Mouse (Mus musculus) layer of hippocampus, adult 11-12 months (tissue): ENCODE data around the gene Klhl2.

ENCODE experiments used
- DNase-seq: peaks from one replicate; pipeline ENCODE4 v3.0.0; 2022; ENCODE audit warnings: low spot score

Klhl2 gene

DNA sequence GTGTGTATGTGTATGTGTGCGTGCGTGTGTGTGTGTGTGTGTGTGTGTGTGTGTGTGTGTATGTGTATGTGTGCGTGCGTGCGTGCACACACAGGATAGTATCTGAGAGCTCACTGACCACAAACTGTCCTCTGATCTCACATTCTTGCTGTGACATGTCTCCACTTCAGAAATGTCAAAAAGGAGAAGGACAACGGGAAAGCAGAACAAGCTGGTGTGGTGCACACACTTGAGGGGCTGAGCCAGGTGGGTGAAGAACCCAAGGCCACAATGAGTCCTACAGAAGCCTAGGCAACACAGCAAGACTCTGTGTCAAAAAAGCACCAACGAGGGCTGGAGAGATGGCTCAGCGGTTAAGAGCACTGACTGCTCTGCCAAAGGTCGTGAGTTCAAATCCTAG, 81.2 kb downstream of the Klhl2 start:
- DNase-seq, result no peak

DNA sequence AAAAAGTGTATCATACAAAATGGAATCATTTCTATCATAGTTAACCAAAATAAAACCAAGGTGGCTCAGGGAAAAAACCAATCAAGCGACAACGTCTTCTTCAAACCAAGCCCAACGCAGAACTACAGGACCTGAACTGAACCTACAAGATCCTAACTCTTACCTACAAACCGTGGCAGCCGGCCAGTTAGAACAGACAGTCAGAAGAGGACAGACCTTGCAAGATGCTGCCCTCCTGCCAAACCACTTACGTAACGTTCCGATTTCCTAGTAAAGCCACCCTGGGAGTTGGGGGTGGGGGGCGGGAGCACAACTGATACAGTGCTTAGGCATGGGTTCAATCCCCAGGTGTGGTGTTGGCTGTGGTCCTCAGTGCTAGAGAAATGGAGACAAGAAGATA, 82.8 kb downstream of the Klhl2 start:
- DNase-seq, result no peak

DNA sequence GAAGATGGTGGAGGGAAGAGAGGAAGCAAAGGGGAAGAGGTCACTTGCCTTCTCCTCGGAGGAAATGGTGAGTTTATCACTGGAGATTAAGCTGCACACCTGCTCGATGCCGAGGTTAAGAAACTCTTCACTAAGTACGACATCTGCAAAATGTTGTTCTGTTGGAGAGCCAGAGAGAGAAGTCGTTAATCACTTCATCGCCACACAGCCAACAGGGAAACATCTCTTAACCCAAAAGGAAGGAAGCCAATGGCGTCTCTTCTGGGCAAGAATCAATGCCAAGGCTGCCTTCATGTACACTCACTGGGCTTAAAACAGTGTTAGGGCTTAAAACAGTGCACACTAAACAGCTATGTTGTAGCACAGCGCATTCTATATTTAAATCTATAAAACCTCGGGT, 85.7 kb downstream of the Klhl2 start:
- no peak for DNase-seq

DNA sequence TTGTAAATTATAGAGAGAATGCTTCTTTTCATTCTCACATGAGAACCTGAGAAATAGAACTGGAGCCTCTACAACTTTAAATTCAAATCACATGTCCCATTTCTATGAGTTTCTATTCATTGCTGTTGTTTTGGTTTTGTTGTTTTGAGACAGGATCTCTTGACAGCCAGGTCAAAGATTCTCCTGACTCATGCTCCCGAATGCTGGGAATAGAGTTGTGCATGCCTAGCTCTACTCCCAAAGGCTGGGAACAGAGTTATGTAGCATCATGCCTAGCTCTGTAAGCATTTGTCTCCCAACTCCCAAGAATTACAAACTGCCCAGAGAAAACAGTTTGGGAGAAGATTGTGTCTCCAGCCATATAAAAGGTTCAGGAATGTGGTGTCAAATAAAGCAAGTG, 87.1 kb downstream of the Klhl2 start:
- no peak for DNase-seq

DNA sequence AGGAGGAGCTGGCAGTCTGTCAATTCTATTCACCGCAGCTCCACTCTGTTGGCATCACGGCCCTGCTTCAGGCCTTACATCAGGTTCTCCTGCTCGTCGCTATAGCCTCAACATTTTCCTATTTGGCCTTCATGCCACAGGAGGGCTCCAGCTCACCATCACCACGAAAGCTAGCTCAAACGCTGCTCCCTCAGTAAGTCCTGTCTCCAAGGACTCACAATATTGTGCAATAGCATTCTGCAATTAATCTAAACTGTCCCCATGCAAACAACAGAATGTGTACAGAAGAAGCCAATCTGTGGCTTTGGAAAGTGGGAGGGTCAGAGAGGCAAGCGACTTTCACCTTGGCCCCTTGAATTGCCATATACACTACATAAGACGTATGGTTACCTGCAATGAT, 88.4 kb downstream of the Klhl2 start:
- DNase-seq, result peak; percentile 58

- DNase-seq, result no peak
These were observed 91.9 kb downstream of the Klhl2 start for GRCm38 (mm10) chr8:64757956-64758355.

DNA sequence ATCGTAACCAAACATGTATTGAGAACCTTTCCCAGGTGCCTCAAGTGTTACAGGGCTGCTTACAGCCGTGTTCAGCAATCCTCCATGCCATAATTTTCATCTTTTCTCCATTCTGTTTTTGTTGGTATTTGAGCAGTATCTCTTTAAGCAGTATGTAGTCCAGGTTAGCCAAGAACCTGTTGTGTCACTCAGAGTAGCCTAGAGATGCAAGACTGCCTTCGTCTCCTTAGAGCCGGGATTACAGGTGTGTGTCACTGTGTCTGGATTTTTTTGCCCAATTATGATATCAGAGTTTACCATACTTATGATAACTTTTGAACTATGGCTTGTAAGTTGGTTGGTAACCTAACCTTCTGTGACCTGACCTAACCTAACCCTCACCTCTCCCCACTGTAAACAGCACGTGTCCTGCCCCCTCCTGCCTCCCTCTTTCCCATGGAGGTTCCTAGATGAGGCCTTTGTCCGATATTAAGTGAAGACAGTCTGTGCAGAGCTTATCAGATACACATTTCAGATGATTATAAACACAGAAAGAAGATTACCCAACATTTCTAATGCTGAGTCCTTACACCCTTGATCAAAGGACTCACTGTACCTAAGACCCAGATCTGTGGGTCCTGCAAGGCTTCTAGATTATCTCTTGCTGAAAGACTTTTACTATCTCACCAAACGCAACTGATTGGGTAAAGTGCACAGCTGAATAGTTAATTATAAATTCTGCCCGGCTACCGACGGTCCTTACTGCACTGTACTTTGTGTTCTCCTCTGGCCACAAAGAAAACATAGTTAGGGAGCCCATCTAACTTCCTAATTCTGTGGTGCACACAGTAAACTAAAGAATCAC, 103.4 kb downstream of the Klhl2 start:
- DNase-seq, result no peak

DNA sequence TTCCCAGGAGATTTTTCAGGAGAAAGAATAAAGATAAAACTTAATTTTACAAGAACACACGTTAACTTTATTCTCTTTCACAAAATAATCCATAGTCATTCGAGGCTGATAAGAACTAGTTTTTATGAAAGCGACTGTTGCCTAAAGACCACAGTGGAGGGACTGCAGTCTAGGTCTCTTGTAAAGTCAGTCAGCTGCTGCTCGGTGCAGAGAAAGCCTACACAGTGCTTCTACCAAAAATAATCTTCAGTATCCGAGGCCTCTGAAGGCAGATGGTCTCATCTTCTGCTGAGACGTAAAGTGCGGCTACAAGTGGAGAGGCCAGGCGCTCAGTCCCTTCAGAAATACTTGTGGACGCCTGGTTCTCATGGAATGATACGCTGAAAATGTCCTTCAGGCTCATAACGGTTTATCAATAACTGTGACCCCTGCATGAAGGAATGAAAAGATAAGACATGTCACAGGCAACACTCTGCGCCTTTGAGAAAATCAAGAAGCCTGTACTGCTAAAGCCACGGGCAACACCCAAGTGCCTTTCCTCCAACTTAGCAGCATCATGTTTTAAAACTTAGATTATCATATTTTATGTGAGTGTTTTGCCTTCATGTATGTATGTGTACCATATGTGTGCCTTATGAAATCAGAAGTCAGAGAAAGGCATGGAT, 109.1 kb downstream of the Klhl2 start:
- DNase-seq, result no peak

GRCm38 (mm10) chr8:64738916-64739315, 110.9 kb downstream of the Klhl2 start:
- no peak for DNase-seq

DNA sequence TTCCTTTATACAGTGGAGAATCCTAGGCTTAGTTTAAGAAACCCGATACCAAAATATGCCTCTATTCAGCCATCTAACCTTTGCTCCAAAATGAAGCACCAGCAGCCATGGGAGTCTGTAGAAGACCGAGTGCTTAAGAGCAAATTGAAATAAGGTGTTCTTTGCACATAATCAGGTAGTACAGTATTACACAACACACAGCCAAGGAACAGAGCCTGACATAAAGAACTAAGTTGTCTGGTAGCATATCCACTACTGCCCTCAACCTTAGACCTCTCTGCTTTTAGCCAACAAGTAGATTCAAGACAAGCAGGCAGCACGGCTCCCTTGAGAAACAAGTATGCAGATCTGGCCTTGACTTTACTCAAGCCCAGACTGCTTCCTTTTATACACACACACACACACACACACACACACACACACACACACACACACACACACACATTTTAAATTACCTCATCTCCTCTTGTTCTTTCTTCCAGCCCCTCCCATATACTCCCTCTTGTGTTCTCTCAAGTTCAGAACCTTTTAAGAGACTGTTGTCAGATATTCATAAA, 113.0 kb downstream of the Klhl2 start:
- no peak for DNase-seq

- no peak for DNase-seq
These were observed 114.7 kb downstream of the Klhl2 start for GRCm38 (mm10) chr8:64735161-64735560.

- peak; percentile 98 for DNase-seq
These were observed 116.4 kb downstream of the Klhl2 start, which contains the start of gene Msmo1 for GRCm38 (mm10) chr8:64733271-64733943. TSS of gene Msmo1 (minus strand) at chr8:64733792.

DNA sequence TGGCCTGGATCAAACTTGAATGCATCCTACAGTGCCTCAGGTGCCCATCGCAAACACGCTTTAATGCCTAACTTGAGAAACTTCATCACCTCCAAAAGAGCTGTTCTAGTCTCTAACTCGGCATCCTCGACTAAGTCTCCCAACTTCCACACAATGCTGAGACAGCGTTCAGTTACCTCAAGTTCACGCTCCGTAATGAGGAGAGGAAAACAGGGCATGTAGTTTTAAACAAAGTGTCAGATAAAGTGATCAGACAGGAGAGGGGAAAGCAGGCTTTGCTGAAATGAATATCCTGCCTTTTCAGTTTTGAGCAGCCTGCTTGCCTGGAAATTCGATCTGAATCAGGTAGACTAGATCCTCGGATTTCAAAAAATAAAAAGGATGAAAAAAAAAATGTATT, 117.2 kb downstream of the Klhl2 start:
- no peak for DNase-seq

DNA sequence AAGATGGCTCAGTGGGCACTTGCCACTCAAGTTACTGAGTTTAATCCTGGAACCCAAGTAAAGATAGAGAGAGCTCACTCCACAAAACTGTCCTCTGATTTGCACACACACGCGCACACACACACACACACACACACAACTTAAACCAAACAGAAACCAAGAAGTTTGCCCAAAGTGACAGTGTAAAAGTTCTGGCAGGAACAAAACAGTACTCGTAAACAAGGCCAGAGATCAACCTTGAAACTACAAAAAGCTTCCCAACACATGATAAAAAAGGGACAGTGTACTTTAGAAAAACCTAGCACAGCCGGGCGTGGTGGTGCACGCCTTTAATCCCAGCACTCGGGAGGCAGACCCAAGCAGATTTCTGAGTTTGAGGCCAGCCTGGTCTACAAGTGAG, 121.7 kb downstream of the Klhl2 start:
- no peak for DNase-seq

- DNase-seq, result no peak
These were observed 123.6 kb downstream of the Klhl2 start for GRCm38 (mm10) chr8:64726190-64726695.

DNA sequence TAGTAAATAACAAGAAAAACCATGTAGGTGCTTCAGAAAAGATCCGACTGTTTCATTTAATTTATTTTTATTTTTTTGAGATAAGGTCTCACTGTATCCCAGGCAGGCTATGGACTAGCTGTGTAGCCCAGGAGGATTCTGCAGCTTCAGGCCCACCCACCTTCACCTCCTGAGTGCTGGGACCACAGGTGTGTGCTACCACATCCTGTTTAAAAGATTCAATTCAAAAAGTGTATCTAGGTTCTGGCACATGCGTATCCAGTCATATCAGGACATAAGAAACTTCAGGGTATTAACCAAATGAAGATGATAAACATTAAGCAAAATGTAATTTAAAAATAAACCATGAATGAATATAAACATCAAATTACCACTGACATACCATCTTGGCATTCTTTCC, 126.6 kb downstream of the Klhl2 start:
- no peak for DNase-seq

DNA sequence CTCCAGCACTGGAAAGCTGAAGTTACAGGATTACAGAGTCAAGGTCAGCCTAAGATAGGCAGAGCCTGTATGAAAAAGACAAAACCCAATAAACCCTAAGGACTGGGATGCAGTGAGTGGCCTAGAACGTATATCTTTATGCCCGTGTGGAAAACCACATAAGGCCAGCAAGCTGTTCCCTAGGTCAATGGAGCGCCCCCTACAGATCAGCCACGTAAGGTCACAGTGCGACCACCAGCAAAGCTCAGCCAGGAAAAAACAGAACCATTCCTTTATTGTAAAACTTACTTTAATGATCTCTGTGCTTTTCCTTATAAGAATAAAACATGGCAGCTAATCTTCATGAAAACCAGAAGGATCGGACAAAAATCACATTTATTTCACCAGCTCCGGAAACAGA, 131.9 kb downstream of the Klhl2 start:
- DNase-seq, result no peak

DNA sequence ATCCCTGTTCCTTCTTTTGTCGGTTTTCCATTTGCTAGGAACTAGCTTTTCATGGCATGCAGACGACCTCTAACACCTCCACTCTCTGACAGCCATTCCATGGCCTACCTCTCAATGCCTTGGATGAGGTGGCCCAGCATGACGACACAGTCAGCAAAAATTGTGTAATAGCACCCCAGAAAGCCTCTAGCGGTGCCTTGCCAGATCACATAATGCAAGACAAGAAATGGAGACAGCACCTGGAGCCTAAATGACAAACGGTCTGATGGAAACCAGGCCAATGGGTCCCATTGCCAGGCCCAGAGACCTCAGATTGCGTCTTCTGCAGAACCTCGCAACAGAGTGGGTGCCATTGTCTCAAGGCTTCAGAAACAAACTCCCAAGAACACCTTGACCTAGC, 137.3 kb downstream of the Klhl2 start:
- DNase-seq, result no peak

DNA sequence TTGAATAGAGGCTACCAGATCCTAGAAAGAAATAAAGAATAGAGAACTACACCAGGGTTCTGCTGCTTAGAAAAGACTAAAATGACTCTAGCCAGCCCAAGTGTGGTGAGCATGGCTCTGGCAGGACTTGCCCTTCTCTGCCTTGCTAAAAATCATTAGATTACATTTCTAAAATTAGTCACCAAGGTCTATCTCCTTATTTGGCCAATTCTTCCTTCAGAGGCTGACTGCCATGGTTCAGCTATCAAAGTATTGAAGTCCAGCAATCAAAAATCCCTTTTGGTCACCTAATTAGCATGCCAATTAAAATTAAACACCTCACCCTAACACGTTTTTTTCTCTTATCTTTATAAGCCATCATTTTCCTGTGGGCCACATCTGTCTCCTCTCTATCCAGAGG, 138.3 kb downstream of the Klhl2 start:
- DNase-seq, result no peak

DNA sequence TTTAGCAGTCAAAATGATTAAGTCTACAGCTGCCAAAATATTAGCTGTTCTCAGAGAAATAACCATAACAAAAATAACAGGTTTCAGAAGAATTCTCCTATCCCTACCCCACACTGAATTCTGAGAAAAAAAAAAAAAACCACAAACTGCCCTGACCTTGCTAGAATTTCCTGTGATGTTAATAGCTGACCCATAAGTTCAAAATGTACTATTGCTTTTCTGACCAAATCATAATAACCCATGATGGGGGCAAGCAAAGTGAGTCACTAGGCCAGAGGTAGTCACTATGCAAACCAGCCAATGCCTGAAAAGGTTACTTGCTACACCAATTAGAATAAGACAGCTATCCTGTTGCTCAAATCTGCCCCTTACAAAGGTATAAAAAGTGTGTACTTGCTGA, 142.3 kb downstream of the Klhl2 start:
- no peak for DNase-seq

DNA sequence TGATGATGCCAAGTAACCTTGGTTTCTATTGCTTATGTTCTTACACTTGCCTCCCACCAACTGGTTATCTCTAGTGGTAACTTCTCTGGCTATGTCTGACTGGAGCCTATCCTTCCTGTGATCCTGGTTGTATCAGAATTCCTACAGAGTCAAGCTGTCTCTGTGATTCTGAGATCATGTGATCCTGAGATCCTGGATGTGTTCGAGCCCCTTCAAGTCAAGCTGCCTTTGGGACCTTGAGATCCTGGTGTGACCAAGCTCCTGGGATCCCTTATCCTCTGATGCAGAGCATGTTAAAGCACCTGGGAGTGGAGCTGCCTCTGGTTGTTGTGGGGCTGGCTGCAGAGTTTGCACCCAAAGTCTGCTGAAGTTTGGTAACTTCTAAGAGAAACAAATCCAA, 146.6 kb downstream of the Klhl2 start:
- DNase-seq, result no peak

GRCm38 (mm10) chr8:64692651-64693201, 157.1 kb downstream of the Klhl2 start, which contains the start of gene Cpe:
TSS of gene Cpe (minus strand) at chr8:64693054.
- DNase-seq, result peak; percentile 85
